Mouse (Mus musculus): ENCODE results near the gene Gpr39.

Gpr39 gene

DNA sequence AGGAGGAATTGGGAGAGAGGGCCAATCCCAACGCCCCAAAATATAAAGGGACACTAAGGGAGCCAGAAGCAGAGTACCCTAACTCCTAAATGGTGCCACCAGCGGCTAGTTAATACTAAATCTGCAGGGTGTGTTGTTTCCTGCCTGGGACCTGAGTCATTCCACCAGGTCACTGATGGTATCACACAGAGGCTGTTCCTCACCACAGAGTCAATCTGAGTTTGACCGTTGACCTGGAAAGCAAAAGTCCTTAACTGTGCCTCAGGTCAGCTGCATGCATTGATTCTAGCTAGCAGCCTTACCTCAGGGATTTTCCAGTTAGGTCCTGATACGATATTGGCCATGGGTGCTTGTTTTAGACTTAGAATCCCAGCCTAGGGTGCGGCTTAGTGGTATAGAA, 17.5 kb downstream of the Gpr39 start:
- no peak for DNase-seq (ENCODE audit: low spot score)

GRCm38 (mm10) chr1:125701101-125701590, 24.4 kb downstream of the Gpr39 start:
- DNase-seq (ENCODE audit: low spot score): no peak

DNA sequence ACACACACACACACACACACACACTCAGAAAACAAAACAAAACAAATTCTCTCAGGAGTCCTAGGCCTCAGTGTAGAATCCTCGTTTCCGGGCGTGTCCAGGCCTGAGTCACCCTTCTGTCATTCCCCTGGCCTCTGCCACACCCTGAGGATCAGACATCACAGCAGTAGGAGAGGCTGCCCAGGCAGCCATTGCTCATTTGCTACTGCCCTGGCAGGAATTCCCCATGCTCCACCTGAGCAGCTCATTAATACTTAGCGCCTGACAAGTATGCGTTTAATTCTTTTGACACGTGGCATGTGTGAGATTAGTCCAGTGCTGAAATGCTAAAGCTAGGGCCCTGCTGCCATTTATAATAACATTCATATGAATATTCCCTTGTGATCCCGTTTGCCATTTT, 25.0 kb downstream of the Gpr39 start:
- DNase-seq (ENCODE audit: low spot score): peak; percentile 36

DNA sequence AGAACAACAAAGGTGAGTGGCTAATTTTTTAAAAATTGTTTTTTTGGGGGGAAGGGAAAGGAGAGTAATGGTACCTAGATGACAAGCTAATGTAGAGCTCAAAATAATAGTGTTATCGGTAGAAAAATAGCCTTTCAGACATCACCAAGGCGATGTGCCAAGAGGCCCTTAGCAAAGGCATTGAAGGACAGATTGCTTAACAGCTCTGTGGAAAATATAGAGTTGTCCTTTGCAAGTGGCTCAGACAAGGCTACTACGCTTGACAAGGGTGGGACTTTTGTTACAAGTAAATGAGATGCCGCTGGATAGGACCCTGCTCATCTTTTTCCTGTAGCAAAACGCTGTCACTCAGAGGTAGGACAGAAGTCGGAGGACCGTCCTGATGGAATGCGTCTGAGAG, 25.5 kb downstream of the Gpr39 start:
- DNase-seq (ENCODE audit: low spot score): no peak

DNA sequence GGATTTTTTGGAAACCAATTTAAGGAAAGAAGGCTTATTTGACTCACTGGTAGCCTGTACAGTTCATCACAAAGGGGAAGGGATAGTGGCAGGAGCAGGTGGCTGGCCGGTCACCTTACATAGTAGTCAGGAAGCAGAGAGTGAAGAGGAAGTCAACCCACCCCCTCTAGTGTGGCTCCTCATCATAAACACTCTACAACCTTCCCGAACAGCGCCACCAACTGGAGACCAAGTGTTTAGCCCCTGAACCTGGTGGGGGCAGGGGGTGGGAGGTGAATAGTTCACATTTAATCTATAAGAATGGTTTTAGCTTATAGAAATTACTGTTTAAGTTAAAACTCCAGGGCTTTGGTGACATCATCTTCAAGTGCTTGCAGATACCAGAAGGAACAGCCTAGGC, 28.6 kb downstream of the Gpr39 start:
- no peak for DNase-seq (ENCODE audit: low spot score)

DNA sequence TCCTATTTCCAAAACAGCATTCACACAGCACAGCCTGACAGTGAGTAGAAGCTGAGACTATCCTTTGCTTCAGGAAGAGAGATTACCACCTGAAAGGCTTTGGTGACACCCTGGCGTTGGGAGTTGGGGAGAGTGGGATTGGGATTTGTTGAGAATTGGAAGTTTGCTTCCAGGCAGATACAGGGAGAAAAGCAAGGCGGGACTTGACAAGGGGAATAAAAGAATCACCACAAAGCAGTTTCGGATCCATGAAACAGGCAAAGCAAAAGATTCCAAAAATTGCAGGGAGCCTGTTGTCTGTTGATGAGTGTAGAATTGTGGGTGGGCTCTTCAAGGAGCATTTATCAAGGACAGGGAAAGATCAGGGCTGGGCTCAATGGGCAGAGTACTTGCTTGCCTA, 38.5 kb downstream of the Gpr39 start:
- no peak for DNase-seq (ENCODE audit: low spot score)

DNA sequence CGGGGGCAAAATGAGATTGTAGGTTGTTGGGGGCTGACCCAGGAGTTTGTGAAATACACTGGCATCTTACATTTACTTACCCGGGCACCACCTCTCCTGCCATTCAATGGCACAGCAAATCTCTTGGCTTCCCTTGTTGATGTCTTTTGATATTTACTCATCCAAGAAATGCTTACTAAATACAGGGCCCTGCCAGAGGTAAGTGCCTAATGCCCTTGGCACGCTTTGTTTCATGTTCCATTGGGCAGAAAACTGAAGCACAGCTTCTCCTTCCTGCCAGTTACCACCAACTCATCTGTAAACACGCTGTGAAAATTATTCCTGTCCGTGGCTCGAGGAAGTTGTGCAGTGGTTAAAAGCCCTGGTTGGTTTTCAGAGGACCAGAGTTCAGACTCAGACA, 39.4 kb downstream of the Gpr39 start:
- no peak for DNase-seq (ENCODE audit: low spot score)

- no peak for DNase-seq (ENCODE audit: low spot score)
These were observed 41.1 kb downstream of the Gpr39 start for GRCm38 (mm10) chr1:125717906-125718305.

- no peak for DNase-seq (ENCODE audit: low spot score)
These were observed 42.3 kb downstream of the Gpr39 start for GRCm38 (mm10) chr1:125719127-125719526.

GRCm38 (mm10) chr1:125721104-125721758, 44.4 kb downstream of the Gpr39 start:
- no peak for DNase-seq (ENCODE audit: low spot score)

GRCm38 (mm10) chr1:125724304-125724703, 47.5 kb downstream of the Gpr39 start:
- DNase-seq (ENCODE audit: low spot score): no peak

DNA sequence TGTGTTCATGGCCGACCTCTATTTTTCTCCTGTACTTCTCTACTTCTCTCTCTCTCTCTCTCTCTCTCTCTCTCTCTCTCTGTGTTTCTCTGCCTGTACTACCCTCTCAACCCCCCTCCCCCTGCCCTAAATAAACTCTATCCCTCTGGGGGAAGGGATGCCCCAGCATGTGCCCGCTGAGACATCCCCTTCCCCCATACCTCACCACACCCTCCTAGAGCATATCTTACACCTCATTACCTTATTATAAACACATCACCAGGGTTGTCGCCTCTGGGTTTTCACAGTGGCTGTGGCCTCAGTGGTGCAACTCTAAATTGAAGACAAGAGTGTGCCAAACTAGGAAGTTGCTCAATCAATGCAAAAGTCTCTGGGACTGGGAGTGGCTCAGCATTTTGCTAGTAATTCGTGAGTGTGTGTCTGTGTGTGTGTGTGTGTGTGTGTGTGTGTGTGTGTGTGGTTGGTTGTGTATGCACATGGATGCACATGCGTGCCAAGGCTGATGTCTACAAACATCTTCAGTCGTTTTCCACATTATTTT, 52.3 kb downstream of the Gpr39 start:
- peak; percentile 18 for DNase-seq (ENCODE audit: low spot score)

DNA sequence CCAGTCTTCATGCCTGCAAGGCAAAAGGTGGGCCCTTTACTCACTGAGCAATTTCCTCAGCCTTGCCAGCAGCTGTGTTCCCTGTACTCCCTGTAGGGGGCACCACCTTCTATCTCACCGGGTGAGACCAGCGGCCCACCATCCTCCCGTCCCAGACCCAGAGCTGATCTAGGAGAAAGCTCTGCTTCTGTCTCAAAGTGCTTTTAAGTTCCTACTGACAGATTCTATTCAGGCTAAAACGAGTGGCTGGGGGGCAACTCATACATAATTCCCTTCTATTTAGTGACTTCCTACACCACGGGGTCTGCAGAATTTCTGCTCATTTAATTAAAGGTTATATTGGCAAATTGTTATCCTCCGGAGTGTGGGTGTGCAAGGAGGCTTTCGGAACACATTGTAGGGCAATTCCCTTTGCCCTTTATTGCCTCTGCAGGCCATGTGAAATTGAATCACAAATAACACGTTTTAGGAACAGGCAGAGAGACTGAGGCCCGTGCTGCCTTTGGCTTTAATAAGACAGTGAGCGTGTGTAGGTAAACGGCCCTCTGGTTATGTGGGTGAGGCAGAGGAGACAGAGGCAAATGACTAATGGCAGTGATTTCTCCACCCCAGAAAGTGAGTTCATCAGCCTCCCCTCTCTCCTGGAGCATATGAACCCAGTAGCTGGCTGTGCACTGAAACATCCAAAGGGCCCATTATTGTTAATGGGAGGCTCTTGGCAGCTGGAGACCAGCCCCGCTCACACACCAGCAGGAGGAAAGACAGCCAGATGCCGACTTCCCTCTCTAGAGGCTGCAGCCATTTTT, 53.1 kb downstream of the Gpr39 start:
- DNase-seq (ENCODE audit: low spot score): peak; percentile 26

DNA sequence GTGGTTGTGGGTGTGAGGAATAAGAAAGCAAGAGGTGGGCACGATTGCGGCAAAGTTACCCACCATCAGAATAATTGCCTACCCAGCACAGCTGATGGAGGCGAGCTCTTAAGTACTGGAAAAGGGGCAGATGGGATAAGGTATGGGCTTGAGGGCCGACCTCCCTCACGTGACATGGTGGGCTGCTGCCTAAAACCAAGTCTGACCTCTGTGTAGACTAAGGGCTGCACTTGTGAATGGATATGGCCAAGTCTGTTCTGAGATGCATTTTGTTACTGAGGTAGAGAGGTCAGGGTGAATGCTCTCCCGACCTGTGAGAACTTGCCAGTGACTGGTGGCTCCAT, 53.7 kb downstream of the Gpr39 start:
- DNase-seq (ENCODE audit: low spot score): no peak

DNA sequence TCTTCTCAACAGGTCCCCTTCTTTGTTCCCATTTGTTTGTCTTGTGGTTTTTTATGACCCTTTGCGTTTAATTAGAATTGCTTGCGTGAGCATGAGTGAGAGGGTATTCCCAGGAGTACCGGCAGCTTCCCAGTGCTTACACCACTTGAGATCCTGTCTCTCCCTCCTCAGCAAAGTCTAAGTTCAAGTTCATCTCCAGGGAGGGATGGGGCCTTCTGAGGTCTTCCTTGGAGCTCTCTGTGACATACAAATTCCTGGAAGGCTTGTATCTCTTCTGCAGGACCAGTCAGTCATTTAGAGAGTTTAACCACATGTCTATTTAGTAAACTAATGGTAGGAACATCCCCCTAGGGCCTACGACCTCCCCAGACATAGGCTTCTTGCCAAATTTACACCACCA, 55.1 kb downstream of the Gpr39 start:
- no peak for DNase-seq (ENCODE audit: low spot score)

DNA sequence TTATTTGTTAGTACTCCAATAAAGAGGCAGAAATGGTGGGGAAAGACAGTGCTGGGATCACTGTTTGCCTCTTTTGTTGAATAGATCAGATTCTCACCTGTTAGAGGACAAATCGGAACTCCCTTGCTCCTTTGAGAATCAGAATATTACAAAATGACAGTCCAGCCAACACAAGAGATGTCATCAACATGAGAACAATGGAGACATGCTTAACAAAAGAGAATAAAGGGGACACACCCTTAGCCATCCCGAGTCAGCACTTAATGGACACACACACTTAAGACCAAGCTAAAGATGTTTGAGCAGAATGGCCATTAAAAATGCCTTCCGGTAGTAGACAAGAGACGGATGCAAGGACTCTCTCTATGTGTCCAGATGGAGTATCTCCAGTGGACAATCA, 68.0 kb downstream of the Gpr39 start:
- no peak for DNase-seq (ENCODE audit: low spot score)

GRCm38 (mm10) chr1:125755335-125755996, 78.7 kb downstream of the Gpr39 start:
- no peak for DNase-seq (ENCODE audit: low spot score)

DNA sequence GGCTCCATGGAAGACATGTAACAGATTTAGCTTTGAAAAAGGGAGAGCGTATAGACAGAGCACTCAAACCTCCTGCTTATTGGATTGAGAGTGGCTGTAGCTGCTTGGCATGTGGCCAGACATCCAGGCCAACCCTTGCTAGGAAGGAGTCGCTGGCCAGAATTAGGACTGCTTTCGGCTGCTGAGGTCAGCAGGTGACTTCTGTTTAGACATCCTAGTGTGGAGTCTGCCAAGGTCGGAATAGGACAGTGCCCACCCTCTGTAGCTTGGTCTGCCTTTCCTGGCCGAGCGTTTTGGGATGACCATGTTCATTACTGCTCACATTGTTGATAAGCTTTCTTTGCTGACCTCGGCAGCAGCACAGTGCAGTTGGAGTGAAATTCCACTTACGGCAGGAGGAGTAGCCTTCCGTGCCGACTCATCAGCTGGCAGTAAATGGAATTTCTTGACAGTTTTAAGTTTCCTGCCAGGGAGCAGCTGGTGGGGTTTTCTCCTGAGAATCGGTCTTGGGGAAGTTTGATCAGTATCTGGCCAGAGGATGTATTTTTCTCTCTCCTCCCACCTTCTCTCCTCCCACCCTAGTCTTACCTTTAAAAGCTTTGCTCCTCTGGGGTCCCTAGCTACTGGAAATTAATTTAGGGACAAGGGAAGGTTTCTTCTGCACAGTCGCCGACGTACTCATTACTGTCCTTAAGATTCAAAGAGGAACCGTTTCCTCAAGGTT, 83.3 kb downstream of the Gpr39 start:
- peak; percentile 16 for DNase-seq (ENCODE audit: low spot score)

GRCm38 (mm10) chr1:125760696-125761025, 83.9 kb downstream of the Gpr39 start:
- DNase-seq (ENCODE audit: low spot score): no peak

GRCm38 (mm10) chr1:125762076-125762475, 85.3 kb downstream of the Gpr39 start:
- no peak for DNase-seq (ENCODE audit: low spot score)

GRCm38 (mm10) chr1:125789804-125790203, 113.0 kb downstream of the Gpr39 start:
- DNase-seq (ENCODE audit: low spot score): peak; percentile 85

DNA sequence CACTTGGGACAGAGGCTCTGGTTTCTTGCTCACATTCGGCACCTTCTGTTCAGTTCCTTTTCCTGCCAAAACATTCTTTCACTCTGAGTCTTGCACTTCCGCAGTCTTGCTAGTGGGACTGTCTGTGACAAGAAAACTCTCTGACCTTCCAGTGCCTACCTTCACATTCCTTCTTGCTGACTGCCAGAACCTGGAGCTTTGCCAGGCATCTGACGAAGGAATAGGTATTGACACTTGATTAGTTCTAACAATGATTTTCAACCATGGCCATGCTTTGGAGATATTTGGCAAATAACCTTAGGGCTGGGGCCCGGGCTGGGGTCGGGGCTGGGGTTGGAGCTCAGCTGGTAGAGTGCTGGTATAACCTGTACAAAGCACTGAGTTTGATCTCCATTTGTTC, 123.7 kb downstream of the Gpr39 start:
- no peak for DNase-seq (ENCODE audit: low spot score)
